Mouse (Mus musculus): ENCODE results near the gene Hoxc10. TPM values are rescaled to one million over a fixed set of nuclear protein-coding genes. Genes with fewer than 3 reads are reported as not detected.
A peak's percentile ranks its signal among the peaks of the same experiment; 100 is the strongest.

Gene Hoxc10
- polyA plus RNA-seq, 1 experiment from 2014 or later = not detected

GRCm38 (mm10) chr15:102939256-102940155 lies 27.1 kb upstream of the Hoxc10 start:
- Histone ChIP-seq H3K4me3 (ENCODE audit: low read depth, low read length) (no peak overlapping the region), H3K27ac (ENCODE audit: low read depth, low read length) (no peak overlapping the region), H3K27me3 (ENCODE audit: control insufficient read depth, insufficient read depth, low read length) (peaks cover 98% of the 10 kb centered on the region), H3K9ac (ENCODE audit: low read length) (no peak overlapping the region), H3K4me2 (ENCODE audit: low read depth, low read length, severe bottlenecking) (no peak overlapping the region), H3K4me1 (replicated peaks; ENCODE audit: control insufficient read depth, insufficient read depth, low read length) (no peaks in the 10 kb centered on the region; the same call in 1 of the 2 replicates), H3K9me3 (ENCODE audit: control insufficient read depth, low read length) (no peaks in the 10 kb centered on the region), H3K36me3 (ENCODE audit: control insufficient read depth, insufficient read depth, low read length) (no peaks in the 10 kb centered on the region)
- DNase-seq (ENCODE audit: low spot score) = peak; percentile 52
- WGBS = 2% methylated on average over 34 of the region's 34 CpGs
- ATAC-seq (replicated peaks; ENCODE audit: low FRiP score) = no peak

DNA sequence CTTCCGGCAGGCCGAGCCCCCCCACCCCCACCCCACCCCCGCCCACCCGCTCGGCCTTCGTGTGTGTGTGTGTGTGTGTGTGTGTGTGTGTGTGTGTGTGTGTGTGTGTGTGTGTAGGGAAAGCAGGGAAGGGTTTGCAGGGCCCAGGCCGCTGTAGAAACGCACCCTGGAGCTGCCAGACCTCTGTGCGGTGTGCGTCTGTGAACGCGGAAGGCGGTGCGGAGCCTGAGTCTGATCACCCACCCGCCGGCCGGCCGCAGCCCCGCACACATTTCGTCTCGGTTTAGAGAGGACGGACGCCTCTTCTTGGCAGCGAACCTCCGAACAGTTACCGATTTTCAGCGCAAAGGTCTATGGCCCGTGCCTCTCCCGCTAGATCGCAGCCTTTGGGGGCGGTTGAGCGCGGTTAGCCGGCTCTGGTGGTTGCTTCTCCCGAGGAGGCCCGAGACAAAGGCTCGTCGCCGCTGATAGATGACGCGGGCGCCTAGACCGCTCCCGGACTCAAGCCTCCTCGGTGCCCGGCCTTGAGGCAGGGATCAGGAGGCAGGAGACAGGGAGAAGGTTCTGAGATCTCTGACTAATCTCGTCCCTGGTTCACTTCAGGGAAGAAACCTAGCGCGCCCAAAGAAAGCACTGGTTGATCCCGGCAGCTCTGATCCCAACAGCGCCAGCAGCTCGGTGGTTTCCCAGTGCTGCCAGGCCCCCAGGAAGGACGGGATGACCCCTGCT lies 23.7 kb upstream of the Hoxc10 start:
- DNase-seq (ENCODE audit: low spot score) (no peak), ATAC-seq (replicated peaks; ENCODE audit: low FRiP score) (no peak)
- no peaks in the 10 kb centered on the region; the same call in 1 of the 2 replicates for H3K4me1 ChIP-seq (replicated peaks; ENCODE audit: control insufficient read depth, insufficient read depth, low read length)
- peaks cover 98% of the 10 kb centered on the region for H3K27me3 ChIP-seq (ENCODE audit: control insufficient read depth, insufficient read depth, low read length)
- no peaks in the 10 kb centered on the region for H3K36me3 ChIP-seq (ENCODE audit: control insufficient read depth, insufficient read depth, low read length)
- H3K4me3 ChIP-seq (ENCODE audit: low read depth, low read length) = no peak overlapping the region
- H3K27ac ChIP-seq (ENCODE audit: low read depth, low read length) = no peak overlapping the region
- no peak overlapping the region for H3K4me2 ChIP-seq (ENCODE audit: low read depth, low read length, severe bottlenecking)
- no peak overlapping the region for H3K9ac ChIP-seq (ENCODE audit: low read length)
- under 1% methylated on average over 44 of the region's 53 CpGs for WGBS
- no peaks in the 10 kb centered on the region for H3K9me3 ChIP-seq (ENCODE audit: control insufficient read depth, low read length)

DNA sequence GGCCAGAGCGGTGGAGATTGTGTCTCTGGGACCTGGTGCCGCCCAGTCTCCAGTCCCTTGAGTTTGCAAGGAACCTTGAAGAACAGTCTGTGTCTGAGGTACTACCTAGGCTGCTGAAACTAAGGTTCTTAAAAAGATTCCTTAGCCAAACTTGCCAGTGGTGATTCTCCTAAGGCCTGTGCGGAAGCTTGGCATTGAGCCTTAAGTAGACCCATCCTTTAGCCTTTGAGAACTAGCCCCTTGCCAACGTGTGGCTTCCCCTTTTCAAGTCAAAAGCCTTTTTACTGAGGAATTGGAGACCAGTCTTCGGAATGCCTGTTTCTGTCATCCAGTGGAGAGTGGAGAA lies 23.2 kb upstream of the Hoxc10 start:
- Histone ChIP-seq H3K36me3 (ENCODE audit: control insufficient read depth, insufficient read depth, low read length) (no peaks in the 10 kb centered on the region), H3K4me2 (ENCODE audit: low read depth, low read length, severe bottlenecking) (no peak overlapping the region), H3K9ac (ENCODE audit: low read length) (no peak overlapping the region), H3K9me3 (ENCODE audit: control insufficient read depth, low read length) (no peaks in the 10 kb centered on the region), H3K27ac (ENCODE audit: low read depth, low read length) (no peak overlapping the region), H3K4me3 (ENCODE audit: low read depth, low read length) (no peak overlapping the region), H3K4me1 (replicated peaks; ENCODE audit: control insufficient read depth, insufficient read depth, low read length) (no peaks in the 10 kb centered on the region; the same call in 1 of the 2 replicates), H3K27me3 (ENCODE audit: control insufficient read depth, insufficient read depth, low read length) (peaks cover 98% of the 10 kb centered on the region)
- 1% methylated on average over 5 of the region's 5 CpGs for WGBS
- ATAC-seq (replicated peaks; ENCODE audit: low FRiP score) (no peak), DNase-seq (ENCODE audit: low spot score) (no peak)

DNA sequence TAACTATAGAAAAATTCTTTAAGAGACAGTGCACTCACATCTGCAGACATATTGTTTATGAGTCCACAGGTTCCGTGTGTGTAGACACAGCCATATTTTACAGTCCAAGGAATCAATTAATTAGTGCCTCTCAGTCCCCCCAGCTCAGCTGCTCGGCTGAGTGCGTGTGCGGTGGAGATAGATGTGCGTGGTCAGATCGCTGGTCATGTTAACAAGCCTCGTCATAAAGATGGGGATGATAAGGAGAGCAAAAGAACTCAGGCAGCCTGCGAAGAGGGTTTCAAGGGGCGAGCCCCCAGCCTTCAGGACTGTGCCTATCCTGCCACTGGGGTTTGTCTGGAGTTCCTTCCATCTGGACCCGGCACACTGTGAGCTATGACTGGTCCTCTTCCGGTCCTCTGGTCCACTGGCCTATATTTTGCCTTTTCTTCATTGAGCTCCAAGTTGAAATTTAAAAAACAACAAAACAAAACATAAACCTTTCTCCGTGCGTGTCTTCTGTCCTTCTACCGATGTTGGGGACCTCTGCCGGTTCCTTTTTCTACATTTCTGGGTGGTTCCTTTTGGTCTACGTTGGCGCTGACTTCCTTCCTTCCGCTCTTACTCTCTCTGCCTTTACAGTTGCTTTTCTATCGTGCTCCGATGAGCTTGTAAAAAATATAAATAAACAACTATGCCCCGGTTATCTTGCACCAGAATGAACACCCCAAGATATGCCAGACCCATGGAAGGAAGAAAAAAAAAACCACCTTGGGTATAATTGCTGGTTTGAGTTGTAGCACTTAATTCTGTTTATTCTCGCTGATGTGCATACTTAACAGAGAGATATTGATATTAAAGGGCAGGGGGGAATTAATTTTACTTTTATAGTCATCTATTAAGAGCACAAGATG lies 21.2 kb upstream of the Hoxc10 start:
- H3K9ac ChIP-seq (ENCODE audit: low read length) = no peak overlapping the region
- H3K36me3 ChIP-seq (ENCODE audit: control insufficient read depth, insufficient read depth, low read length) = no peaks in the 10 kb centered on the region
- WGBS = 9% methylated on average over 22 of the region's 22 CpGs
- peaks cover 97% of the 10 kb centered on the region for H3K27me3 ChIP-seq (ENCODE audit: control insufficient read depth, insufficient read depth, low read length)
- no peak overlapping the region for H3K27ac ChIP-seq (ENCODE audit: low read depth, low read length)
- DNase-seq (ENCODE audit: low spot score) (peak; percentile 49), ATAC-seq (replicated peaks; ENCODE audit: low FRiP score) (no peak)
- H3K4me3 ChIP-seq (ENCODE audit: low read depth, low read length) = no peak overlapping the region
- no peak overlapping the region for H3K4me2 ChIP-seq (ENCODE audit: low read depth, low read length, severe bottlenecking)
- H3K4me1 ChIP-seq (replicated peaks; ENCODE audit: control insufficient read depth, insufficient read depth, low read length) = no peaks in the 10 kb centered on the region; the same call in 1 of the 2 replicates
- no peaks in the 10 kb centered on the region for H3K9me3 ChIP-seq (ENCODE audit: control insufficient read depth, low read length)

DNA sequence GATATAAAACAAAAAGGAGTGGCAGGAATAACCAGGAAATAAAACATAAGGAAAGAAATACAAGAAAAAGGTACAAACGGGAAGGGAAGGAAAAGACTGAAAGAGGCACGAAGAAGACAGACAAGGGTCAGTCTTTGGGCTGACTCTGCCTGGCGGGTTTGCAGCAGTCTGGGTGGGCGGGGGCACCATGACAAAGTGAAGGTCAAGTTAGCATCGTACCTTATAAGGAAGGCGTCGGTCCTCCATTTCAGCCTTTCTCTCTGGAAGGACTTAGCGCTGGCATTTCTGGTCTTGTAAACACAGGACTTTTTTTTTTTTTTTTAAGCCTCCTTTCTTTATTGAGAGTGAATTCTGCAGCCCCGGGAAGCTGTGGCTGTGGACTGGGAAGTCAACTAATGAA lies 19.3 kb upstream of the Hoxc10 start:
- Histone ChIP-seq H3K9ac (ENCODE audit: low read length) (no peak overlapping the region), H3K27me3 (ENCODE audit: control insufficient read depth, insufficient read depth, low read length) (peaks cover 97% of the 10 kb centered on the region), H3K9me3 (ENCODE audit: control insufficient read depth, low read length) (no peaks in the 10 kb centered on the region), H3K4me1 (replicated peaks; ENCODE audit: control insufficient read depth, insufficient read depth, low read length) (no peaks in the 10 kb centered on the region; the same call in 1 of the 2 replicates), H3K4me2 (ENCODE audit: low read depth, low read length, severe bottlenecking) (no peak overlapping the region), H3K36me3 (ENCODE audit: control insufficient read depth, insufficient read depth, low read length) (no peaks in the 10 kb centered on the region), H3K27ac (ENCODE audit: low read depth, low read length) (no peak overlapping the region), H3K4me3 (ENCODE audit: low read depth, low read length) (no peak overlapping the region)
- DNase-seq (ENCODE audit: low spot score) (no peak), ATAC-seq (replicated peaks; ENCODE audit: low FRiP score) (no peak)
- 3% methylated on average over 9 of the region's 9 CpGs for WGBS

DNA sequence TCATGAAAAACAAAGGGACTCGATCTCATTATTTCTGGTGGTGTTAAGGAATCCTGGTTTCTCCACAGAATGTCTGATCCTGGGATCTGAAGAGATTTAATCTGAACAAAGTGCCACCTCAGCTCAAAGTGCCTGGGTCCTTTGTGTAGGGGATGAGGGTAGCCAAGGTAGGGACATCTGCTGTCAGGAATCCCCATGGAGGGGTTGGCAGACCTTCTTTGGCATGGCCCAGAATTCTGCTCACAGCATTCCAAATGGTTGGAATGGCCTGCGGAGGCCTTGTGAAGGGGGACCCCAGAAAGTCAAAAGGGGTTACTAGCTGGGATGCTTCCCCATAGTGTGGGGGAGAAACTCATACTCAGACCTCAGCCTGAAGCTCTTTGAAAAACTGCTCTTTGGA lies 17.8 kb upstream of the Hoxc10 start:
- ATAC-seq (replicated peaks; ENCODE audit: low FRiP score) (no peak), DNase-seq (ENCODE audit: low spot score) (no peak)
- H3K4me1 ChIP-seq (replicated peaks; ENCODE audit: control insufficient read depth, insufficient read depth, low read length) = no peaks in the 10 kb centered on the region
- no peak overlapping the region for H3K27ac ChIP-seq (ENCODE audit: low read depth, low read length)
- no peak overlapping the region for H3K4me3 ChIP-seq (ENCODE audit: low read depth, low read length)
- peaks cover 97% of the 10 kb centered on the region for H3K27me3 ChIP-seq (ENCODE audit: control insufficient read depth, insufficient read depth, low read length)
- no peak overlapping the region for H3K9ac ChIP-seq (ENCODE audit: low read length)
- 8% methylated on average over 2 of the region's 2 CpGs for WGBS
- H3K4me2 ChIP-seq (ENCODE audit: low read depth, low read length, severe bottlenecking) = no peak overlapping the region
- no peaks in the 10 kb centered on the region for H3K36me3 ChIP-seq (ENCODE audit: control insufficient read depth, insufficient read depth, low read length)
- H3K9me3 ChIP-seq (ENCODE audit: control insufficient read depth, low read length) = no peaks in the 10 kb centered on the region

- no peak overlapping the region for H3K4me3 ChIP-seq (ENCODE audit: low read depth, low read length)
- H3K9me3 ChIP-seq (ENCODE audit: control insufficient read depth, low read length) = no peaks in the 10 kb centered on the region
- no peak overlapping the region for H3K9ac ChIP-seq (ENCODE audit: low read length)
- H3K27me3 ChIP-seq (ENCODE audit: control insufficient read depth, insufficient read depth, low read length) = peaks cover 98% of the 10 kb centered on the region
- ATAC-seq (replicated peaks; ENCODE audit: low FRiP score) (no peak), DNase-seq (ENCODE audit: low spot score) (peak; percentile 53)
- H3K27ac ChIP-seq (ENCODE audit: low read depth, low read length) = no peak overlapping the region
- H3K4me1 ChIP-seq (replicated peaks; ENCODE audit: control insufficient read depth, insufficient read depth, low read length) = no peaks in the 10 kb centered on the region
- no peak overlapping the region for H3K4me2 ChIP-seq (ENCODE audit: low read depth, low read length, severe bottlenecking)
- no peaks in the 10 kb centered on the region for H3K36me3 ChIP-seq (ENCODE audit: control insufficient read depth, insufficient read depth, low read length)
- WGBS = 3% methylated on average over 20 of the region's 20 CpGs
These were observed 16.9 kb upstream of the Hoxc10 start for GRCm38 (mm10) chr15:102949696-102950095.

DNA sequence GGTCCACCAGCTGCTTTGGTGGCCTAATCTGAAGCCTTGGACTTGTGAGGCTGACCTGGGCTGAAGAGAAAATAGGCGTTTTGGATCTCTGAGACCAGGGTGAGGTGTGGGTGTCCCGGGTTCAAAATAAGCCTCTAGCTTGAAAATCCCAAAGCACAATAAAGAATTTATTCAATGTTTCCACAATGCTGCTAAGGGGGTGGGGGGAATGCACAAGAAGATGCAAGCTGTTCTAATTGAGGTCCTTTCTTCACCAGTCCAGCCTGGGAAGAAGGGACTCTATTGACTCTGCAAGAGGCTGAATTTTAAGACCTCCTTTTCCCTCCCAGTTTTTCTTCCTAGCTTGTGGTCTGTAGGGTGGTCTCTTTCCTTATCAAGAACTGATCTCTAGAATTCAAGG lies 15.7 kb upstream of the Hoxc10 start:
- Histone ChIP-seq H3K9me3 (ENCODE audit: control insufficient read depth, low read length) (no peaks in the 10 kb centered on the region), H3K4me1 (replicated peaks; ENCODE audit: control insufficient read depth, insufficient read depth, low read length) (no peaks in the 10 kb centered on the region), H3K9ac (ENCODE audit: low read length) (no peak overlapping the region), H3K27ac (ENCODE audit: low read depth, low read length) (no peak overlapping the region), H3K27me3 (ENCODE audit: control insufficient read depth, insufficient read depth, low read length) (peaks cover 98% of the 10 kb centered on the region), H3K36me3 (ENCODE audit: control insufficient read depth, insufficient read depth, low read length) (no peaks in the 10 kb centered on the region), H3K4me2 (ENCODE audit: low read depth, low read length, severe bottlenecking) (no peak overlapping the region), H3K4me3 (ENCODE audit: low read depth, low read length) (no peak overlapping the region)
- 8% methylated on average over 2 of the region's 2 CpGs for WGBS
- no peak for ATAC-seq (replicated peaks; ENCODE audit: low FRiP score)
- no peak for DNase-seq (ENCODE audit: low spot score)
